Mouse (Mus musculus) adrenal gland, postnatal 4 days (tissue): ENCODE results near the gene Pax9. TPM values are rescaled to one million over a fixed set of nuclear protein-coding genes. Genes with fewer than 3 reads are reported as not detected.

Experiments
- DNase-seq, 2 experiments: peaks; one replicate each; pipeline ENCODE4 v3.0.0; 2021 to 2022; ENCODE audit warnings: low spot score in 2 of 2, mixed read lengths in 2 of 2
- total RNA-seq, 2 experiments: library from RNA; stranded (reverse); gene quantifications; 2 replicates each; pipeline ENCODE4 v1.2.3; 2021

The Pax9 gene
- total RNA-seq, 2 experiments from 2014 or later = not detected

GRCm38 (mm10) chr12:56697011-56697740, 5.6 kb downstream of the Pax9 start:
- no peak for DNase-seq

DNA sequence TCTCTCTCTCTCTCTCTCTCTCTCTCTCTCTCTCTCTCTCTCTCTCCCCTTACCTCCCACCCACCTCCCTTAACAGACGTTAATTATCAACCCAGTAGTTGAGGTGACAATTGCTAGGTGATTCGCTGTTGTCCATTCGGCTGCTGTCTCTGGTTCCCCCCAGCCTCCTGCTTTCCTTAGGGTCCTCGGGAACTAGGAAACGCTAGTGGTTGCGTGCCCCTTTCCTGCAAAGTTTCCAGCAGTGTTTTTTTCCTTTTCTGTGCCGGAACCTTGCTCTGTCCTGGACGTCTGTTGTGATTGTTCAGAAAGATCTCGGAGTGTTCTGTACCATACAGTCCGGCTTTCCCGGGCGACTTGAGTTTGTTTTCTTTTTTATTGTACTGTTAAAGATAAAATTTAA, 6.2 kb downstream of the Pax9 start:
- DNase-seq = no peak

- no peak for DNase-seq
These were observed 6.8 kb downstream of the Pax9 start for GRCm38 (mm10) chr12:56698191-56698980.

GRCm38 (mm10) chr12:56699351-56699750, 7.8 kb downstream of the Pax9 start:
- no peak for DNase-seq

- DNase-seq = no peak
These were observed 8.6 kb downstream of the Pax9 start for GRCm38 (mm10) chr12:56699915-56700900.

- no peak for DNase-seq
These were observed 9.4 kb downstream of the Pax9 start for GRCm38 (mm10) chr12:56701004-56701403.

GRCm38 (mm10) chr12:56717971-56718706, 26.6 kb downstream of the Pax9 start:
- DNase-seq = no peak

GRCm38 (mm10) chr12:56718707-56719051, 27.1 kb downstream of the Pax9 start:
- DNase-seq = no peak

DNA sequence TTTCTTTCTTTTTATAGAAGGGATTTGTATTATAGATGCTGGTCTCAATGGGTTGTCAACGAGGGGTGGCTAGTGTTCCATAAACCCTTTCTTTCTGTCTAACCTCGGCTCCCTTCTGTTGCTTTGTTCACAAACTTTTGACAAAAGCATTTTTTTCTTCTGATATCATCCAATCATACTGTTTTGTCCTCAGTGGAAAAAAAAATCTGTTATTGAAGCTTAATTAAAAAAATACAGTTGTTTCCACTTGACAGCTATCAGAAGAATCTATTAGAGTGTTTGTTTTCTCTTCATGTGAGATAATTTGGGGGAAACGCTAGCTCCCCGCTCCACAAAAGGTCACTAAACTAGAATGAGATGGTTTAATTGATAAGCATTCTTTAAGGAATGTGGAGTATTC, 36.1 kb downstream of the Pax9 start:
- no peak for DNase-seq

DNA sequence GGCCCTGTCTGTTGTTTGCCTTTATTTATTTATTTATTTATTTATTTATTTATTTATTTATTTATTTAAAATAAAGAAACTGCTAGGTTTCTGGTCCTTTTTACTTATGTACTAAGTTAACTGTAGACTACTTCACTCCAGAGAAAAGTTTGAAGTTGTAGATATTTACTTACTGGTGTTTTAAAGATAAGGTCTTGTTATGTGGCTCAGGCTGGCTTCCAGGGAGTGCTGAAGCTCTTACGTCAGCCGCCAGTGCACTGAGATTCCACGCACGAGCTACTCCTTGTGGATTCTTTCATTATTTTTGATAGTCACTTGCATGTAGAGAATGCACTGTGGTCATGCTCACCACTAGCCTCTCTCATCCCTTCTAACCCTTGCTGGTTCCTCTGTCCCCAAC, 45.5 kb downstream of the Pax9 start:
- no peak for DNase-seq

Other genes starting within 250 kb of the Pax9 start
- not detected for gene Nkx2-1, start 154.9 kb upstream of the Pax9 start, total RNA-seq
- under 1 TPM in 1 of 2 experiments, not detected in 1; 0.25 TPM for gene Nkx2-9, start 78.5 kb upstream of the Pax9 start, total RNA-seq